Mouse (Mus musculus): ENCODE results near the gene Camkk1. TPM values are rescaled to one million over a fixed set of nuclear protein-coding genes. Genes with fewer than 3 reads are reported as not detected.

Gene Camkk1
- polyA plus RNA-seq (2016; fragmentation: Nextera tagmentation; extraction: Ambion mirVana) = 5.6 and 6.9 TPM in 2 replicates

DNA sequence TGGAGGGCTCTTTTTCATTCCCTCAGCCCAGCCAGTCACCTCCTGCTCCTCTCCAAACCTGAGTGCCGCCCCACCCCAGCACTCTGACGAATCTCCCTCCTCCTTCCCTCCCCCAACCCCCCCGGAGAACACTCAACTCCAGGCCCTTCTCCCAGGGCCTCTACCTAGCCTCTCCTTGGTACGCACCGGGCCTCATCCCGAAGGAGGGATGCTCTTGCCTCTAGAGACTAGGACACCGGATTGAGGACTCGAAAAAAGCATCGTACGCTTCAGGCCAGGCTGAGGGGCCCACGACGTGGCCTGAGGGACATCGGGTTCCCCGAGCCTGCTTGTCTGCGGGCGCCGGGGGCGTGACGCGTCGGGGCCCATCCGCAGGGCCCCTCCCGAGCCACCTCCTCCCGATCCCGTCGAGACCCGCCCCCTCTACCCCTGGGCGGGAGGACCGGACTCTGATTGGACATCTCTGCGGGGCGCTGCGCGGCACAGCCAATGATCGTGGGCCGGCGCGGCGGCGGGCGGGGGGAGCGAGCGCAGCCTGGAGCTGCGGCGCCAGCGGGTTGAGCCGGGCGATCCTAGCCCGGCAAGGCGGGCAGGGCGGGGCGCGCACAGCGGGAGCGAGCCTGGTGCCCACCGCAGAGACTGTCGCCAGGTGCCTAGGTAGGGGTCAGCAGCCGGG lies at the start of gene Camkk1:
TSS of gene Camkk1 (plus strand) at position 538 of the 676 bp plus-strand sequence.
- Histone ChIP-seq H3K4me3 (peak within 1 kb of the TSS; percentile 76), H3K4me1 (peaks cover 30% of the 10 kb centered on the region), H3K27me3 (replicated peaks; ENCODE audit: low read depth, poor library complexity, severe bottlenecking) (peaks cover 86% of the 10 kb centered on the region), H3K36me3 (replicated peaks) (no peaks in the 10 kb centered on the region), H3K27ac (replicated peaks) (peak within 1 kb of the TSS; percentile 71), H3K9me3 (no peaks in the 10 kb centered on the region)
- DNase-seq (ENCODE audit: low spot score) = peak; percentile 95
- under 1% methylated on average over 57 of the region's 57 CpGs for WGBS

DNA sequence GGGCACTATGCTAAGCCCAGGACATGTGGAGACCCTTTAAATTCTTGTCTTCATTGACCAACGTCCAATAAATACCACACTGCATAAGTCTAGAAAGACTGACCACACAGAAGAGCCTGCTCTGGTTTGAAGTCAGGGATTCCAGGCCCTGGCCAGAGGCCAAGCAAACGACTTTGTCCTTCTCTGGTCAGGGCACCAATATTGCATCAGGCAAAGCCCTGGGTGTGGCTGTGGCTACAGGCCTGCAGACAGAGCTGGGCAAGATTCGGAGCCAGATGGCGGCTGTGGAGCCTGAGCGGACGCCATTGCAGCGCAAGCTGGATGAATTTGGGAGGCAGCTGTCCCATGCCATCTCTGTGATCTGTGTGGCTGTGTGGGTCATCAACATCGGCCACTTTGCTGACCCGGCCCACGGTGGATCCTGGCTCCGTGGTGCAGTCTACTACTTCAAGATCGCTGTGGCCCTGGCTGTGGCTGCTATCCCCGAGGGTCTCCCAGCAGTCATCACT lies 43.8 kb upstream of the Camkk1 start:
- Histone ChIP-seq H3K36me3 (replicated peaks) (no peaks in the 10 kb centered on the region), H3K27me3 (replicated peaks; ENCODE audit: low read depth, poor library complexity, severe bottlenecking) (peaks cover 31% of the 10 kb centered on the region), H3K9me3 (no peaks in the 10 kb centered on the region), H3K4me3 (no peak overlapping the region), H3K4me1 (no peaks in the 10 kb centered on the region), H3K27ac (replicated peaks) (no peak overlapping the region)
- DNase-seq (ENCODE audit: low spot score) = no peak
- 84% methylated on average over 13 of the region's 13 CpGs for WGBS

DNA sequence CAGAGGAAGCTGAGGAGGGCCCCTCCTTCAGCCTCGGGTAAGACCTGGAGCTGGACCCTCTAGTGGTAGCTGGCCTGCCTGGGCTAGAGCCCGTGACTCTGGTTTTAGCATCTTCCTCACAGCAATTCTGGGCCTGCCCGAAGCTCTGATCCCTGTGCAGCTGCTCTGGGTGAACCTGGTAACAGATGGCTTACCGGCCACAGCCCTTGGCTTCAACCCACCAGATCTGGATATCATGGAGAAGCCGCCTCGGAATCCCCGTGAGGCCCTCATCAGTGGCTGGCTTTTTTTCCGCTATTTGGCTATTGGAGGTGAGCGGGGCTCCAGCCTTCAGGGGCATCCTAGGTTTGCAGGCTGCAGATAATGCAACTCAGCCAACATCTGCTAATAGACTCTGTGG lies 36.3 kb upstream of the Camkk1 start:
- Histone ChIP-seq H3K9me3 (no peaks in the 10 kb centered on the region), H3K27ac (replicated peaks) (no peak overlapping the region), H3K27me3 (replicated peaks; ENCODE audit: low read depth, poor library complexity, severe bottlenecking) (0 out of 2 replicates have a peak, but pooled peaks cover 14% of the 10 kb centered on the region), H3K4me3 (no peak overlapping the region), H3K4me1 (no peaks in the 10 kb centered on the region), H3K36me3 (replicated peaks) (no peaks in the 10 kb centered on the region)
- WGBS = 82% methylated on average over 9 of the region's 9 CpGs
- no peak for DNase-seq (ENCODE audit: low spot score)

DNA sequence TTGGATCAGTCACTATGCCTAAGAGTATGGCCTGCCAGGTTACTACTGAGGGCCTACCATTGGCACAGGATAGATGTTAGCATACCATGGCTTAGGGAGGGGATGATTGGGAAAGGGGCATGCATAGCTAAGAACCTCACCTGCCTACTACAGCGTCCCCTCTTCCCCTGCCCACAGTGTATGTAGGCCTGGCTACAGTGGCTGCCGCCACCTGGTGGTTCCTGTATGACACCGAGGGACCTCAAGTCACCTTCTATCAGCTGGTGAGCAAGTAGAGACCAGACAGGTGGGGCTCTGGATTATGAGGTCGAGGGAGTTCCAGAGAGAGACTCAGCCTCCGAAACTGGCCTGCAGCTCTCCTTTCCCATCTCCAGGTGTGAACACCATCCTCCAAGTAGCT lies 35.5 kb upstream of the Camkk1 start:
- Histone ChIP-seq H3K27ac (replicated peaks) (no peak overlapping the region), H3K4me1 (no peaks in the 10 kb centered on the region), H3K27me3 (replicated peaks; ENCODE audit: low read depth, poor library complexity, severe bottlenecking) (0 out of 2 replicates have a peak, but pooled peaks cover 11% of the 10 kb centered on the region), H3K4me3 (no peak overlapping the region), H3K36me3 (replicated peaks) (no peaks in the 10 kb centered on the region), H3K9me3 (no peaks in the 10 kb centered on the region)
- DNase-seq (ENCODE audit: low spot score) = no peak
- 41% methylated on average over 5 of the region's 5 CpGs for WGBS

DNA sequence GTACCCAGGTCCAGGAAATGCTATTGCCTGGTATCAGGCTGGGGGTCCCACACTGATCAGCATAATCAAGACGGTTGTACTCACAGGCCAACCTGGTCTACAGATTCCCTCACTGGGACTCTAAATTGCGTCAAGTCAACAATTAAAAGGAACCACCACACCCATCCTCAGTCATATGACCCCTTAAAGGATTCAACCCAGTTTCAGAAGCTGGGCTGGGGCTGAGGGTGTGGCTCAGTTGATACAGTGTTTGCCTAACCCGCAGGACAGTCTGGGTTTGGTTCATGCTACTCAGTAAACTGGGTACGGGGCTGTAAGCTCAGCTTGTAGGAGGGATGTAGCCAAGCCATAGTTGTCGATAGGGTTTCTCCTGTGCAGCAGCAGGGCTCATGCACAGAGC lies 32.1 kb upstream of the Camkk1 start:
- peaks cover 5% of the 10 kb centered on the region; the same call in 1 of the 2 replicates for H3K27me3 ChIP-seq (replicated peaks; ENCODE audit: low read depth, poor library complexity, severe bottlenecking)
- H3K4me3 ChIP-seq = no peak overlapping the region
- no peaks in the 10 kb centered on the region for H3K36me3 ChIP-seq (replicated peaks)
- peaks cover 21% of the 10 kb centered on the region for H3K4me1 ChIP-seq
- DNase-seq (ENCODE audit: low spot score) = no peak
- H3K9me3 ChIP-seq = no peaks in the 10 kb centered on the region
- H3K27ac ChIP-seq (replicated peaks) = no peak overlapping the region
- WGBS = 82% methylated on average over 5 of the region's 5 CpGs

DNA sequence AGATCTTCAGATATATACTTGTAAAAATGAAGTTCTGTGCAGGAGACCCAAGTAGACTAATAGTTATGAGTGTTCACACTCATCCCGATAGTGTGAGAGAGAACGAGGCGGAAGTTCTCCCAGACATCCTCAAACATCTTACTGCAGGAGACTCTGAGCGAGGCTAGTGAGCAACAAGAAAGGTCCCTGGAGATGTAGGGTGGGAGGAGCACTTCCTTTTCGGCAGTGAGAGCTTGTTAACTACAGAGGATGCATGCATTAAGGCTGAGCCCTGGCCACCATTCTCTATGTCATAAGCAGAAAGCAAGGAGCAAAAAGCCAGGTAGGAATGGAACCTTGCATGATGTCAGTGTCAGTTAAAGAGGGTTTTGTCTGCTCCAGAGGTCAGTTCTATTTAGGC lies 31.6 kb upstream of the Camkk1 start:
- Histone ChIP-seq H3K36me3 (replicated peaks) (no peaks in the 10 kb centered on the region), H3K4me1 (peaks cover 25% of the 10 kb centered on the region), H3K9me3 (no peaks in the 10 kb centered on the region), H3K4me3 (no peak overlapping the region), H3K27me3 (replicated peaks; ENCODE audit: low read depth, poor library complexity, severe bottlenecking) (peaks cover 6% of the 10 kb centered on the region; the same call in 1 of the 2 replicates), H3K27ac (replicated peaks) (no peak overlapping the region)
- DNase-seq (ENCODE audit: low spot score) = no peak
- WGBS = 71% methylated on average over 5 of the region's 5 CpGs

DNA sequence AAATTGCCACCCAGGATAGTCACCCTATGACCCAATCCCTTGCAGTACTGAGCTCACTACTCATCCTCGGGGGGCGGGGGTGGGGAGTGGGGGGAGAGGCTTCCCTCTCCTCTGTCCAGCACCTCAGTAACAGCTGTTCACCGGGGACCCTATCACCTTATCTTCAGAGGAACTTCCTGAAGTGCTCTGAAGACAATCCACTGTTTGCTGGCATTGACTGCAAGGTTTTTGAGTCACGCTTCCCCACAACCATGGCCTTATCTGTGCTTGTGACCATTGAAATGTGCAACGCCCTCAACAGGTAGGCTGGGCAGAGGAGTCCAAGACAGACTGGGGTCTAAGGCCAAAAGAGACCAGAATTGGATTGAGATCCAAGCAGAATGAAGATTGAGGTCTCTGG lies 31.0 kb upstream of the Camkk1 start:
- Histone ChIP-seq H3K9me3 (no peaks in the 10 kb centered on the region), H3K27me3 (replicated peaks; ENCODE audit: low read depth, poor library complexity, severe bottlenecking) (peaks cover 6% of the 10 kb centered on the region; the same call in 1 of the 2 replicates), H3K4me1 (peaks cover 27% of the 10 kb centered on the region), H3K4me3 (no peak overlapping the region), H3K36me3 (replicated peaks) (no peaks in the 10 kb centered on the region), H3K27ac (replicated peaks) (no peak overlapping the region)
- DNase-seq (ENCODE audit: low spot score) = no peak
- 82% methylated on average over 5 of the region's 5 CpGs for WGBS

DNA sequence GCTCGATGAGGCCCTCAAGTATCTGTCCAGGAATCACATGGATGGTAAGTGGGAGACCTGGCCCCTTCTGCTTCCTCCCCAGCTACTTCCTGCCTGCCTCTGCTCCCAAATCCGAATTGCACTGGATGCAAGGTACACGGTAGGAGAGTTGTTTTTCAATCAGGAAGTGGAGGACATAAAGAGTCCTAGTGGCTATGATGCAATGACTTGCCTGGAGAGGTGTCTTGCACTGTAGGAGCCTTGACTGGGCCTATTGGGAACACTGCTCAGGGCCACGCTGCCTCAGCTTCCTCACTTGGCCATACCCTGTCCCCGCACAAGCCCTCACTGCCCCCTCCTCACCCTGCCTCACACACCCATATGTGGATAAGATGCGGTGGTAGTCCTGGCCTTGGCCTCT lies 29.8 kb upstream of the Camkk1 start:
- peaks cover 27% of the 10 kb centered on the region for H3K4me1 ChIP-seq
- no peak for DNase-seq (ENCODE audit: low spot score)
- H3K36me3 ChIP-seq (replicated peaks) = no peaks in the 10 kb centered on the region
- no peaks in the 10 kb centered on the region for H3K9me3 ChIP-seq
- peaks cover 6% of the 10 kb centered on the region; the same call in 1 of the 2 replicates for H3K27me3 ChIP-seq (replicated peaks; ENCODE audit: low read depth, poor library complexity, severe bottlenecking)
- no peak overlapping the region for H3K27ac ChIP-seq (replicated peaks)
- 76% methylated on average over 6 of the region's 6 CpGs for WGBS
- no peak overlapping the region for H3K4me3 ChIP-seq

DNA sequence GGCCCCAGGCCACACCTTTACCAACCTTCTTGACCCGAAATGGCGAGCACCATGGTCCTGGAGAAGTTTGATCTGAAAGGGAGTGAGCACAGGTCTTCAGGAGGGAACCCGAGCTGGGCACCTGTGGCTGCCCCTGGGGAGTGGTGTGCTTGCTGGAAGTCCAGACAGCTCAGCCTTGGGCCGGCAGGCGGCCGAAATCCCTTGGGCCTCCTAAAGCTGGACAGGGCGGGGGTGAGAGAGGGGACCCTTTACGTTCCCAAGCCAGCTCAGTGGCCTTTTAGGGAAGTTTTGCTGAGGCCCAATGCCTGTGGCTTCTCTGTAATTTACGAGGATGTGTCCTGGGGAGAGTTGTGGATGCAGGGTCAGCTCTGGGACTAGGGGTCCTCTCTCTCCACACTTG lies 28.1 kb upstream of the Camkk1 start:
- Histone ChIP-seq H3K27ac (replicated peaks) (no peak overlapping the region), H3K36me3 (replicated peaks) (no peaks in the 10 kb centered on the region), H3K27me3 (replicated peaks; ENCODE audit: low read depth, poor library complexity, severe bottlenecking) (peaks cover 6% of the 10 kb centered on the region; the same call in 1 of the 2 replicates), H3K4me3 (no peak overlapping the region), H3K9me3 (no peaks in the 10 kb centered on the region), H3K4me1 (peaks cover 27% of the 10 kb centered on the region)
- DNase-seq (ENCODE audit: low spot score) = no peak
- WGBS = 82% methylated on average over 9 of the region's 9 CpGs

DNA sequence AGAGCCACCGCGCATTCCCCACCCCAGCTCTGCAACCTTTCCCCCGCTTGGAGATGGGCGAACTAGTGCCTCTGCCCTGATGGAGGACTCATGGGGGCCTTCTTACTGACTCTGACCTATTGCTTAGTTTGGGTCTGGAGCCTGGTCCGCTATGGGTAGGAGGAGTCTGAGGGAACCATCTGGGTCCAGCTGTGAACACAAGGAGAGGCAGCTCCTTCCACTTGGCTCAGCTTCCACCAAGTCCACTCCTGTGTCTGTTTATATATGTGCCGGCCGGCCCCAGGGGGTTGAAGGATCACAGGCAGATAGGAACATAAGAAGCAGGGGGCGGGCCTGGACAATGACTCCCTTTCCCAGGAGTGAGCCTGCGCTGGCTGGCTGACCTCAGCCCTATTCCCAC lies 26.8 kb upstream of the Camkk1 start:
- H3K36me3 ChIP-seq (replicated peaks) = no peaks in the 10 kb centered on the region
- peaks cover 6% of the 10 kb centered on the region; the same call in 1 of the 2 replicates for H3K27me3 ChIP-seq (replicated peaks; ENCODE audit: low read depth, poor library complexity, severe bottlenecking)
- no peak for DNase-seq (ENCODE audit: low spot score)
- WGBS = 54% methylated on average over 9 of the region's 9 CpGs
- H3K9me3 ChIP-seq = no peaks in the 10 kb centered on the region
- H3K4me3 ChIP-seq = no peak overlapping the region
- peaks cover 27% of the 10 kb centered on the region for H3K4me1 ChIP-seq
- H3K27ac ChIP-seq (replicated peaks) = no peak overlapping the region

DNA sequence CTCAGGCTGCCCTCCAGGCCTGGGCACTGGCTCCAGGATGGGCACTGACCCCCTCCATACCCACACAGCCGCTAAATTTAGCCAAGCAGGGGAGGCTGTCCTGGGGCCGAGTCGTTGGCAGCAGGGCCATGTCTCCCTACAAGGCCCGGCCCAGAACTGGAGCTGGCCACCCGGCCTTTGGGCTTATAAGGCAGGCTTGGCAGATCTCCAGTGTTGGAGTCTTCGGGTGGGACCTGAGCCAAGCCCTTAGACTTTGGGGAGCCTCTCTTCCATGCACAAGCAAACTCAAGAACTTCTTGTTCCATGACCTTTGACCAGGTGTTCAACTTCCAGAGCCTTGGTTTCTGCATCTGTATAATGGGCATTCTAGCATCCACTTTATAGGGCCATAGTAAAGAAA lies 22.5 kb upstream of the Camkk1 start:
- H3K4me3 ChIP-seq = no peak overlapping the region
- H3K9me3 ChIP-seq = no peaks in the 10 kb centered on the region
- no peak overlapping the region for H3K27ac ChIP-seq (replicated peaks)
- no peaks in the 10 kb centered on the region for H3K36me3 ChIP-seq (replicated peaks)
- H3K4me1 ChIP-seq = peaks cover 25% of the 10 kb centered on the region
- H3K27me3 ChIP-seq (replicated peaks; ENCODE audit: low read depth, poor library complexity, severe bottlenecking) = 0 out of 2 replicates have a peak, but pooled peaks cover 7% of the 10 kb centered on the region
- DNase-seq (ENCODE audit: low spot score) = no peak
- WGBS = 94% methylated on average over 6 of the region's 6 CpGs

DNA sequence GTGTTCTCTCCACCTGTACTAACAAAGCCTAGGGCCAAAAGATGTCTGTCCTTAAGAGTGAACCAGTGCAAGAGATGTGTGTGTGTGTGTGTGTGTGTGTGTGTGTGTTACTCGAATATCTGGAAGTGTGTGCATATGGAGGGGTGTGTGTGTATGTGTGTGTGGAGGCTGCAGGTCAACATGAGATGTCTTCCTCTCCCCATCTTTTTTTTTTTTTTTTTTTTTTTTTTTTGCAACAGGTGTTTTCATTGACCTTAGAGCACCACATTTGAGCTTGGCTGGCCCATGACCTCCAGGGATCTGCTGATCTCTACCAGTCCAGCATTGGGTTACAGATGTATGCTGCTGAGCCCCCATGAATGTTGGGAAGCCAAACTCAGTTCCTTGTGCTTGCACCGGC lies 22.0 kb upstream of the Camkk1 start:
- Histone ChIP-seq H3K36me3 (replicated peaks) (no peaks in the 10 kb centered on the region), H3K4me3 (no peak overlapping the region), H3K27me3 (replicated peaks; ENCODE audit: low read depth, poor library complexity, severe bottlenecking) (0 out of 2 replicates have a peak, but pooled peaks cover 6% of the 10 kb centered on the region), H3K27ac (replicated peaks) (no peak overlapping the region), H3K4me1 (peaks cover 23% of the 10 kb centered on the region), H3K9me3 (no peaks in the 10 kb centered on the region)
- 90% methylated on average over 2 of the region's 2 CpGs for WGBS
- DNase-seq (ENCODE audit: low spot score) = no peak
